Mouse (Mus musculus) gastrocnemius, postnatal 36 days (tissue): ENCODE measurements around the gene Gm20518. TPM values are rescaled to one million over a fixed set of nuclear protein-coding genes. Genes with fewer than 3 reads are reported as not detected.
A peak's percentile ranks its signal among the peaks of the same experiment; 100 is the strongest.

Experiments used
- DNase-seq, 2 experiments: peaks; one replicate each; pipeline ENCODE4 v3.0.0; 2022
- intact Hi-C: fragments of 180-260 bp; cut with DNase I; formaldehyde crosslinking; loops from one replicate; pipeline ENCODE4 v1.15.1; 2025
- long read RNA-seq, 2 experiments: library from polyadenylated mRNA; stranded (forward); transcript quantifications; one replicate each; pipeline ENCODE4 v2.0.0; 2021
- total RNA-seq, 2 experiments: library from RNA; stranded (reverse); gene quantifications; 2 replicates each; pipeline ENCODE4 v1.2.3; 2021

Gene Gm20518
- total RNA-seq, result under 1 TPM; 0.20 TPM
- long read RNA-seq, experiment 1, result 0 reads
- long read RNA-seq, experiment 2, partial matches to known transcripts, result 1 of 2 reads
- long read RNA-seq, experiment 2, other reads (novel, unspliced or antisense), result 1 of 2 reads

DNA sequence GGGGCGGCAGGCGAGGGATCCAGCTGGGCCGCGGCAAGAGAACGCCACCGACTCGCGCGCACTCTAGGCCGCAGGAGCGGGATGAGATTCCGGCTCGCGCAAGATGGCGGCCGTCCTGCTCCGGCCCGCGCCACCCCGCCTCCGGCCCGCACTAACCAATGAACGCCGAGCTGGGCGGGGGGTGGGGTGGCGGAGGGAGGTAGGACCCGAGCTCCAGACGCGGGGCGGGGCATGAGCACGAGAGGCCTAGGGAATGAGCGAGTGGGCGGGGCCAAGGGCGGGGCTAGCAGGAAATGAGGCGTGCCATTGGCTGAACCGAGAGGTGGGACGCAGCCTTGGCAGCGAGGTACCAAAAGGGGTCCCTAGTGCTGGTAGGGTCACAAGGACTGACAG is at the start of gene Gm20518:
Gm20518 (minus strand) TSS at position 105 of the 393 bp plus-strand sequence.
- intact Hi-C loops, result no loop called here
- peak; percentile 99 for DNase-seq

DNA sequence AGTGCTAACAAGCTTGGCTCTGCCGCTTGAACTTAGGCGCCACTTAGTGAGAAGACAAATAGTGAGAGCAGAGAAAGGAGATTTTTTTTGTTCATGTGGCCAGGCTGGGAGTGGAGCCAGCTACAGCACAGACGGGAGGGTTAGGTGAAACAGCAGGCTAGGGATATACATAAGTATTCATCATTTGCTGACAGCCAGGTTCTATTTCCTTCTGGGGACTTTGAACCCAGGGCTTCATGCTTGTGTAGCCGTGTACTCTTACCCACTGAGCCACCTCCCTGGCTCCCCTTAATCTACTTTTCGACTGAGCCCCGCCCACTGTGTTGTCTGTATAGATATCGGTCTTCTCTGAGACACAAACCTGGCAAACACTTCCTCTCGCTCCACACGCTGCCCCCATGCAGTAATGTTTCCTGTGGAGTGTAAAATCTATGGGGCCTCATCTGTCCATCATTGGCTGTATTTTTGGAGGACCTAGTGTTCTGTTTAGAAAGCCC is 47.8 kb upstream of the Gm20518 start:
- intact Hi-C loops, result no loop called here
- no peak for DNase-seq

DNA sequence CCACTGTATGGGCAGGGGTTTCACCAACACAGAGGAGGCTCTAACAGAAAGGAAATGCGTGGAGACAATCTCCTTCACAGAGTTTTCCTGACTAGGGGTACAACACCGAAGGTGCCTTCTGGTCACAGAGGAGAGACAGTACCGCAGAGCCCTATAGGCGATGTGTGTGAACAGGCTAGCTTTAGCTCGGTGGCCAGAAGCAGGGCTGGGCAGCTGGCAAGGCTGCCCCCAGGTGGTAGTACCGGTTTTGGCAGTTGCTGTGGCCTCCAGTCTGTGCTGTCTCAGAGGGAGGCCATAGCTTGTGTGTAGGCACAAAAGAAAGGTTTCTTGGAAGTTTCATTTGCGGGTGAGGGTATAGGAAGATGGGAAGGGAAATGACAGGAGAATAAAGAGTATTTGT is 47.4 kb upstream of the Gm20518 start:
- intact Hi-C loops, result no loop called here
- no peak for DNase-seq

DNA sequence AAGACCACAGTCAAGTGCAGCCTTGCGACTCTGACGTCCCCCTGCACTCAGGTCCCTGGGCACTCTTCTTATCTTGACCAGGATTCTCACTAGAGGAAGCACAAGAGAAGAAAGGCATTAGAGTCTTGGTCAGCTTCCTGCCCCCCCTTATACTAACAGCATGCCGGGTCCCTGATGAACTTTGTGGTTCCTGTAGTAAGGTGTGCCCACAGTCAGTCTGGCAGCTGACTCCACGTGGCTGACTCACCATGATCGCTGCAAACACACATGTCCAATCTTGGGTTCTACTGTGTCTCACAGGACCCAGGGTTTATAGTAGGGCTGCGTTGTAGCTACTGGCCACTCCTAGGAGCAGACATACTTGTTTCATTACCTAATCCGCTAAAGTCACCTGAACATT is 46.7 kb upstream of the Gm20518 start:
- no peak for DNase-seq
- intact Hi-C loops, result no loop called here

DNA sequence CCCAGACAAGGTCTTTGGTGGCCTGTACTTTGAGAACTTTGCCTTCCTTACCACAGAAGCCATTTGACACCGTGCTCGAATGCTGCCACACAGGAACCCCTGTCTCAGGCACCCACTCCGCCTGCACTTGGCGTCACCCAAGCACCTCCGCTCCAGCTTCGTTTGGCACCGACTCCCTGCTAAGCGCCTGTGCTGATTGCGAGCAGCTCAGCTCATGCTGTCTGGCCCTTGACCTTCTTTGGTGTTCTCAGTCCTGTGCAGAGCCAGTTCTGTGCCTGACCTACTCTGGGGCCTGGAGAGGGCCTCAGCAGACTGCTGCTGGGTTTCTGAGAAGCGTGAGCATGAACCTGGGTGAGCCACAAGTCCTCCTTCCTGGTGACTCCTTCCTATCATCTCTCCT is 45.3 kb upstream of the Gm20518 start:
- intact Hi-C loops, result no loop called here
- no peak for DNase-seq

DNA sequence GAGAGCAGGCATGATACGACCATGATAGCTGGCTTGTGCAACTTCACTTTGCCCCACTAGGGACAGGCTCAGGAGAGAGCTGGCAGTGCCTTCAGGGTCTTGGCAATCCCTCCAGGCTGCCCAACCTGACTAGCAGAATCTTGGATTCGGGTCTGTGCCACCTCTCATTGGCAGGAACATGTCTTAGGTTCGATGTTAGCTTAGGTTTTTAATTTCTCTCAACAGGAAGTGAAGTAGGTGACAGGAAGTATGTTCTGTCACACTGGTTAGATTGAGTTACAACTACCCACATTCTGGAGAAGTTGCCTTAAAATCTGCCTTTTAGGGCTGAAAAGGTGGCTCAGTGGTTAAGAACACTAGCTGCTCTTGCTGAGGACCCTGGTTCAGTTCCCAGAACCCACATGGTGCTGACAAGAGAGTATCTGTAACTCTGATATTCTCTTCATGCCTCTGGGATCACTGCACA is 43.0 kb upstream of the Gm20518 start:
- no peak for DNase-seq
- intact Hi-C loops, result no loop called here

DNA sequence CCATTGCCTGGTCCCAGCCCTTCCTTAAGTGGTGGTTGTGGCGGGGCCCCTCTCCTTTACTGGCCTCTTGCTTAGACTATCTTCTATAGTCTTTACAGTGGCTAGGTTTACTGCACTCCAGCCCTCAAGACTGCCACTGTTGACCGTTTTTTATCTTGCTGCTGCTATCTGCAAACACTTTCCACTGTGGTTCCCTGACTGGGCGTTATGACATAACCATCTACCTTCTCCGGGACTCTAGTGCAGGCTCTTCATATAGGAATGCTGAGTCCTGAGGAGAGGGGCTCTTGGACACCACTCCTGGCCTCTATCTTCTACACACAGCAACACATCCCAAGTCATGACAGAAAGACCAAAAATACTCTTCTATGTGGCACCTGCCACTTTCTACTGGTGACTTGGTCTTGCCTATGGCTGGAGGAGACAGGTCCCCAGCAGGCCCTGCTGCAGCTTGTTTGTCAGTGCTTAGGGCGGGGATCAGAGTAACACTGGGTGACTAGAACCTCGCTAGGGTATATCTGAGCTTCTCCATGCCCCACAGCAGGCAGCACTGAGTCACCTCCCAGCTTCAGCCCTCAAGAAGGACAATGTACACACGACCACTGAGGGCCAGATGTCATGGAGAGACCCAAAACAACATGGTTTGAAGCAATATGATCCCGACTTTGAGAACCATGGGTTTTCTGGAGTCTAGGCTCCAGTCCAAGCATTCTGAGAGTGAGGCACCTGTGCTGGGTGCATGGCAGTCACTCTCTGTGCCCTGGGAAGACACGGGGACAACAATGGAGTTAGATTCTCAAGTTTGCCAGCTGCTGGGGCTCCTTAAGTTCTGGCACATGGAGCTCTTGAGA is 42.3 kb upstream of the Gm20518 start:
- DNase-seq, result no peak
- intact Hi-C loops, result no loop called here

DNA sequence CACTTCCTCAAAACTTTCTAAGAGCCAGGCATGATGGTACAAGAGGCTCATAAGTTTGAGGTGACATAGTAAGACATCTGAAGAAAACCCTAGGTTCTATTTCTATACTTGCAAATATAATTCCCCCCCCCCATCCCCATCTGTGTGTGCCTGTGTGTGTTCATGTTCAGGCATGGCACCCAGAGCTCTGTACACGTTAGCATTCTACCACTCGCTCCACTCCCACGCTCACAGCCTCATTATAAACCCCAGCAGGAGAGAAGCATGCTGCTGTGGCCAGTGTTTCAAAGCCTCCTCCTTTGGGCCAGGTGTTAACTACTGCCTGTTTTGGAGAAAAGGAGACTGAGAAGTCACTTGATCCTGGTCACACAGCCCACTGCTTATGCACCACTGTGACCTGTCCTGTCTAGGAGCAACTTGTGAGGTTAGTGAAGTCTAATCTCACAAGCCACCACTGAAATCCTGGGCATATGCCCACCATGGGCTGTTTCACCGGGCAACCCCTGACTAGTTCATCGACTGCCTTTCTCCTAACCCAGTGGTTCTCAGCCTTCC is 40.5 kb upstream of the Gm20518 start:
- DNase-seq, result no peak
- intact Hi-C loops, result no loop called here

DNA sequence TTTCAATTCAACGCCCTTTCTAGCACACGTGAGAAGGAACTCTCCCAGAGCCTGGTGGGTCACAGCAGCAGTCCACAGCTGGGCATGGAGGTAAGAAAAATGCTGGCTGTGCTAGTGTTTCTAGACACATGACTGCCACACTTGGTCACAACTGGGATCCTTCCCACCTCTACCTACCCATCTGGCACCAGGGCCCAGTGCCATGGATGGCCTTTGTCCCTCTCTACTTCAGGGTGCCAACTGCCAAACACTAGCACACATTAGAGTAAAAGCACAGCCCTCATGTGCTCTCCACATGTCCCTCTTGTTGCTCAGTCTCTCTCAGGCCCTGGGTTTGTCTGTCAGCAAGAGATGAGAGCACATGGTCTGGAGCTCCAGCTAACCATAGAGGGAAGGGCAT is 38.2 kb upstream of the Gm20518 start:
- no peak for DNase-seq
- intact Hi-C loops, result no loop called here

DNA sequence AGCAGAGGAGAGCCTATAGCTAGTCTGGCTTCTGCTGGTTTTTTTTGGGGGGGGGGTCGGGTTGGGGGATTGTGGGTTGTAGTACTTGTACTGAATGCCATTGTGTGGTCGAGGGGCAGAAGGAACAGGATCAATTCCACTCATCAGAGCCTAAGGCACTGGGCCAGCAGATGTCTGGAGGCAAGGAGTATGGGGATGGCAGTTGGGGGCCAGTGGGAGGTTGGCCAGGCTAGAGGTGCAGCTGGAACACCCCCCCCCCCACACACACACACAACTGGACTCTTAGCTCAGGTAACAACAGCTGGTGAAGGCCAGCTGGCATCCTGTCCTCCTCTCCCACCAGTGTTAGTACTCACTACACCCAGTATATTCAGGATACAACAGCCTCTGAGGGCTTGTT is 37.7 kb upstream of the Gm20518 start:
- intact Hi-C loops, result no loop called here
- no peak for DNase-seq

DNA sequence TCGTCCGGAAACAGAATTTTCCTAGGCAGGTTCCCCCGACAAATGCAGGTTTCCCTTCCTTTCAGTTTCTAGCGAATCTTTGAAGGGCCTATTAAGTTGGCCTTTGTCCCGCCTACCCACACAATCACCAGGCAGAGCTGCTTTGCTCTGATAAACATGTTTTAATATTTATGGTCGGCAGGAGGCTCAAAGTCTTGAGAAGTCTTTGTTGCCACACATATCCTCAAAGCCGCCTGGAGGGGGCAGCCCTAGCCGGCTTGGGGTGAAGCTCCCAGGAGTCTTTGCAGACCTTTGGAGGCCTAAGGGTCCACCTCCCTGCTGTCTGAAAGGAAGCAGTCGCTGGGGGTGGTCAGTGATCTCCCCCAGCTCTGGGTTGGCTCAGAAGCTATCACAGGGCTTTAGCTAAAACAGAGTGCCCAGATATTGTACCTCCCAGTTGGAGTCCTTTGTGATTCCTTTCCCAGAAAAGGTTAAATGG is 37.2 kb upstream of the Gm20518 start:
- peak; percentile 39 to 42 for DNase-seq
- intact Hi-C loops, result no loop called here

DNA sequence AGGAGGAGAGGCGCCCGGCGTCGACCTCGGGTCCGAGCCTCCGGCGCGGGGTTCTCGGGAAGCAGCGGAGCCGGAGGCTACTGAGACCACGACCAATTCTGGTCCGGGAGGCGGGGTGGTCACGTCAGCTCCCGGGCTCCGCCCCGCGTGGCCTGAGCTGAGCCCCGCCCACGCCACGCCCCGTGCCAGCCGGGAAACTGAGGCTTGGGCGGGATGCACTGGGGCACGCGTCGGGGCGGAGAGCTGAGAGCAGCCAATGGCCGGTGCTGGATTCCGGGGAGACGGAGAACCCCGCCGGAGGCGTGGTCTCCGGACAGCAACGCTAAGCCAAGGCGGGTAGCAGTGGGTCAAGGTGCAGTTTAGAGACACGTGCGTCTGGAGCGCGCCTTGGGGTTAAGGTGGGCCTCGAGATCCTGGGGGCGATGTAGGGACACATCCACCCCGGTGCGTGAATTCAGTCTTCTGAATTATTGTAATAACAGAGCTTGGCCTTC is 36.7 kb upstream of the Gm20518 start, which contains the start of gene Slc25a1:
Slc25a1 (minus strand) TSS at position 133 of the 494 bp plus-strand sequence.
- intact Hi-C loops, result no loop called here
- peak; percentile 54 to 59 for DNase-seq

DNA sequence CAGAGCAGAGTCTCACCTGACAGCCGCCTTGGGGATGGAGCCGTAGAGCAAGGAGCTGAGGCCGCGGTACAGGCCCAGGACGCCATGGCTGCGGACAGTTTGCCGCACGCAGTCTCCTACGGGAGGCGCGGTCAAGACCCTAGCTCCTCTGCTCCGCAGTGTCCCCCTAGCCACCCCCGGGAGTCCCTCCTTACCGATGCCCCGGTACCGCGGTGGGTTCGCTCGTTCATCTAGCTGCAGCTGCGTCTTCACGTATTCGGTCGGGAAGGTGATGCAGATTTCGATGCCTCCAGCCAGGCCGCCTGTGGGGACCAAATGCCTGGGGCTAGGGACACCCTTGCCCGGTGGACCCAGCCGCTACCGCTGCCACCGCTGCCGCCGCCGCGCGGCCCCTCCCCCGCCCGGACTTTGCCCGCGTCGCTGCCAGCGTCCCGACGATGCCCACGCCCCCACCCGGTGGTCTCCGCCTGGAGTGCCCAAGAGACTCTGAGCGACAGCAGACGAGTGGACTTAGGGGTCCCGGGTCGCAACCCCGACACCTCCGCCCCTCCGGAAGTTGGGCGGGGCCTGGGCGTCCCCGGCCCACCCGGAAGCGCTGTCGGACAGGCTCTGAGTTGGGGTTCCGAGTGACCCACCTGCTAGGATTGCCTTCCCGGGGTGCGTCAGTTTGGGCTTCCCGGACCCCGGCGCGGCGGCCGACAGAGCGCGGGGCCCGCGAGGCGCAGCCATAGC is 36.0 kb upstream of the Gm20518 start:
- intact Hi-C loops, result no loop called here

DNA sequence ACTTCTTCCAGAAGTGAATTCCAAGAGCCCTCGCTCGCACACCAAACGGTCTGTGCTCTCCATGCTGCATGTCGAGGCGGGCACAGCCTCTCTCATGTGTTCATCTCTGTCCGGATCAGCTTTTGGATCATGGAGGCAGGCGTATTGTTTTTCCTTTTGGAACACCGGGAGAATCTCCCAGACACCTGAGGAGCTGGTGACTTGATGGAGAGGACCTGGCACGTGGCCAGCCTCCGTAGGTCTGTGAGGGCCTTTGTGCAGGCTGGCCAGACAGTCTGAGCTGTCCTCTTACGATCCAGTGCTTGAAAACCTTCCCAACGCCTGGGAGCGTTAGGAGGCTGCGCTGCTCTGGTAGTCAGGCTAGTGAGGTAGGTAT is 30.7 kb upstream of the Gm20518 start:
- peak in 1 of 2 experiments; percentile 37 for DNase-seq
- intact Hi-C loops, result no loop called here

More for the DNA sequence above, 36.0 kb upstream of the Gm20518 start:
- DNase-seq, result no peak

DNA sequence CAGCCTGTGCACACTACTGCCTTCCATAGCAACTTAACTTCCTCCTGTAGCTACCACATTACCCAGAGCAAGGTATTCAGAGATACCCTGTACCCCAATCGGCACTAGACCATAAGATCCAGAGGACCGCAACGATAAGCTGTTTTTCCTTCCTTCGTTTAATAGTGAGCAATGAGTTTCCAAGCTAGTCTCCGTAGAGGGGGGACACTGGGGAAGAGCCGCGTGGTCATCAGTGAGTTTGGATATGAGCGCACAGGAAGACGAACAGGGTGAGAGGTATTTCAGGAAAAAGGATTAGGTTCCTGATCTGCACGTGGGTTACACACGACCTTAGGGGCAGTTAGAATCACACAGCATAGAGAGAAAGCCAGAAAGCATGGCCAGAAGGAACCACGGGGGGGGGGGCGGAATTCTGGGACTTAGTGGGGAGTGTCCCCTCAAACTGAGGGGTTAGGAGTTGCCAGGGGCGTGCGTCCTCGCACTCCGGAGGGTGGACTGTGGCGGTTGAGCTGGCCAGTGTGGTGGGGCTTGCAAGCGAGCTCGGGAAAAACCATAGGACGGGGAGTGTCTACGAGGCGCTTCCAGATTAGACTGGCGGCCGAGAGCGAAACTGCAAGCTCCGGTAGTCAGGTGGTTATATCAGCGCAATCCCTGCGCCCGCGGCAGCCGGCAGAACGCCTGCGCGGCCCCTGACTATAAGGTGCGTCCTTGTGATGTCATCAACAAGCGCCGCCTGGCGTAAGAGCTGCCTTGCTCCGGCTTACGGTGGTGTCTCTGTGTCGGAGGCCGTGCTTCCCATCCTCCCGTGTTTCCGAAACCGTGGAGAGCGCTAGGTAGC is 30.1 kb upstream of the Gm20518 start:
- intact Hi-C loops, result no loop called here
- peak; percentile 90 to 93 for DNase-seq

DNA sequence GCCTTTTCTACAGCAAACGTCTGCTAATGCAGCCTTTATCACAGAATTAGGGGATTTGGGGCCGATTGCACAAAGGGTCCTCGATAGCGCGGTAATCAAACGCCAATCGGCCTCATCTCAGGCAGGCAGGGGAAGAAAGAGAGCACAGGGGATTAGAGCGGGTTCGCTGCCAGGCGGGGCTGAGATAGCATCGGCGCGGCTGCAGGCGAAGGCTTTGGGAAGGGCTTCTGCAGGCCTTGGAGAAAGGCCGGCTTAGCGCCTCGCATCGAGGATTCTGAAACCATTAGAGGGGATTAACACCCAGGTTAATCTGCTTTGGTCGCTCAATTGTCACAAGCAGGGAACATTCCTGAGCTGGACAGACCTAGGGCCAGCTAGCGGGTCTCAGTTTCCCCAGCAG is 29.1 kb upstream of the Gm20518 start:
- intact Hi-C loops, result no loop called here
- DNase-seq, result no peak

DNA sequence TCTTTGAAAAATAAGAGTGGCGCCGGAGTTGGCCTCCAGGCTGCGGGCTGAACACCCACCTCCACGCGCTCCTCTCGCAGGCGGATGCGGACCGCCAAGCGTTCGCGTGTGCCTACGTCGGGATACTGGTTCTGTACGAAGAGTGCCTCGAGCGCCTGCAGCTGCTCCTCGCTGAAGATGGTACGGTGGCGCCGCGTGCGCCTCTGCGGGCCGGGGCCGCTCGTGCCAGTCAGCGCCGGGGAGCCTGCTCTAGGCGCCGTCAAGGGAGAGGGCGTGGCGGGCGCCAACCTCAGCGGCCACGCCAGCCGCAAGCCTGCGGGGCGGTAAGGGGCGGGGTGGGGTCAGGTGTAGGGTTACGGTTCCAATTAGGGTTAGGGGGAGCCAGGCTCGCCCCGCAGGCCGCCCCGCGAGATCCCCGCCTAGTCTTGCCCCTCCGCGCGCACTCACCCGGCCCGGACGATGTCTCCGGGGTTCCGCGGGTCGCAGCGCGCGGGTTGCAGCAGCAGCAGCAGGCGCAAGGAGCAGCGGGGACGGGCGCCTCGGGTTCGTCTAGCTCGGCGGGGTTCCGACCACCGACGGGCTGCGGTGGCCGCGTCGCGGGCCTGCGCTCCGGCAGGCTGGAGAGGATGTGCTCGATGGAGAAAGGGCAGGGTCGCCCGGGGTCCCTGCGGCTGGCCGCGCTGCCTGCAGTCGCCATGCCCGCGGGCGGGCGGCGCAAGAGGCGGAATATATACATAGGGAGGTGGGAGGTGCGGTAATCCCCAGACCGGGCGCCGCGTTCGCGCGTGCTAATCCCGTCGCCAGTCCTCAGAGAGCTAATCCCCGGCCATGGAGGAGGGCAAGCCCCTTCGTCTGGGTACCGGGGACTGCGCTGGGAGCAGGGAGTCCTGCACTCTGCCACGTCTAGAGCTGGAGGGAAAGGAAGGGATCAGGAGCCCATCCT is 23.1 kb upstream of the Gm20518 start, which contains the start of gene Gsc2:
Gsc2 (minus strand) TSS at position 753 of the 943 bp plus-strand sequence.
- intact Hi-C loops, result loop anchor here (5.0 kb wide), 2 partner anchors 73 to 133 kb away; no protein-coding TSS in a partner anchor
- DNase-seq, result no peak

DNA sequence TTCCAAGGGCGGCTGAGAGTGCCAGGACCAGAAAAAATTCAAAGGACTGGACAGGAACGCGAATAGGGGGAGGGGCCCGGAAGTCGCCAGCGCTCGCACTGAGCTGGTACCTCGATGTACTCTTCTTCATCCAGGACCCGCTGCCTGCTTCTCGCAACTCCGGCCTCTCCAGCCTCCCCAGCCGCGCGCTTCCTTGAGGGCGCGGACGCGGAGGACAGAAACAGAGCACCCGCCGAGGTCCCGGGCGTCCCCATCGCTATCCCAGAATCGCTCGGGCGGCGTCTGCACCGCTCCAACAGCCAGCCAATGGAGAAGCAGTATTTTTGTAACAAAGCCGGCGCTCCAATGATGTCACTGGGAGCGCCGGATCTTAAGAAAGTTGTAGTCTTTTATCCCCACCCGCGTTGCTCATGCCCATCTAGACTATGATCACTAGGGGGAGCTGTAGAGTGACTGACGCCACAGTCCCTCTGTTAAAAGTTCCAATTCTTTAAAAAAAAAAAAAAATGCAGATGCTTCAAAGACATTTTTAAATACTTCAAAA is 19.7 kb upstream of the Gm20518 start, which contains the start of gene Ess2:
Ess2 (minus strand) TSS at position 297 of the 544 bp plus-strand sequence.
- intact Hi-C loops, result loop anchor here (5.0 kb wide), 1 partner anchor 136 kb away; no protein-coding TSS in a partner anchor
- DNase-seq, result peak; percentile 79 to 84
